Comparison of ENCODE assay signal across 17 mouse cellular contexts in the genomic region with DNA sequence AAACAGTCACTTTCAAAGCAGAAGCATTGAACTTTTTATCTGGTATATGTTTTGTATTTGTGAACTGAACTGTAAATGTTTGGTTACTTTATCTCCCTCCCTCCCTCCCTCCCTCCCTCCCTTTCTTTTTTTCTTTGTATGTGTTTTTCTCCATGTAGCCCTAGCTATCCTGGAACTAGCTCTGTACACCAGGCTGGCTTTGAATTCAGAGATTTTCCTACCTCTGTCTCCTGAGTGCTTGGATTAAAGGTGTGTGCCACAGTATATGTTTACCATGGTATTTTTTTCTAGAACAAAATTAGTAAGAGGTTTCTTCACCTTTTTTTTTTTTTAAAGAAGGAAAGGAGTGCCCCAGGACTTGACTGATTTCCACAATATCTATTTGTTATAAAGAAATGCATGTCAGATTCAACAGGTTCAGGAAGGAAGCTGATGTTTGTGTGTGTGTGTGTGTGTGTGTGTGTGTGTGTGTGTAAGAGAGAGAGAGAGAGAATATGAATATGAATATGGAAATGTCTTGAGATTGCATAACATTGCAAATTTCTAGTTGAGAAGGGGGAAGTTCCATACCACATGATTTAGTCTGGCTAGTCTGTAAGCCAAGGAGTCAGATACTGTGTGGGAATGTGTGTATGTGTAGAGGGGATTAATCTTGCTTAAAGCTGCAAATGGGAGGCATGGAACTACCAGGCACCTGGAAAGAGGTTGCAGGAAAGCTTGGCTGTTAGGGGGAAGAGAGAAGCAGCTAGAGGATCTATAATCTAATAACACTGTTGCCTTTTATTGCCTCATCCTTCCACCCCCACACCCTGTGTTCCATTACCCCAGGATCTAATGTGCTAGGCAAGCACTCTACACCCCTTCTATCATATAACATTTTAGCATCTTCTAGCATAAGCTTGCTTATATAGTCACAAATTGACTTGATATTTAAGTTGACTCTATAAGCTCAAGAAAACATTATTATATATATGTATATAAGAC. TPM values are rescaled to one million over a fixed set of nuclear protein-coding genes. Genes with fewer than 3 reads are reported as not detected.
DNase-seq lines count a peak whose midpoint lies in the region; TF ChIP-seq lines count a peak whose summit lies in the region.
"Had no signal": no experiment of that assay in that cellular context is flagged by ENCODE, and none has a peak within 500 bp of the region (broad histone marks: within the 10 kb centered on the region; RNA-seq: fewer than 3 reads in every experiment).

No protein-coding gene starts in this region.

- no peaks in the 10 kb centered on the region for H3K9me3 ChIP-seq in megakaryocyte, embryonic 14.5 days
- H3K9me3 ChIP-seq: heart, embryonic 13.5 days; intestine, embryonic 15.5 days; liver, embryonic 13.5 days; stomach, embryonic 15.5 days had no signal

- TF ChIP-seq POLR2A in kidney, adult 2 months (IDR thresholded peaks at IDR 0.05; ENCODE audit: low read depth, low read length) = no peak

- TF ChIP-seq CTCF in kidney, adult 2 months (conservative IDR thresholded peaks at IDR 0.05; ENCODE audit: insufficient read depth, insufficient read length, low read depth, low read length) = no peak

- no peak overlapping the region for H3K27ac ChIP-seq in kidney, adult 2 months (ENCODE audit: insufficient read depth, low read depth, low read length)
- H3K27ac ChIP-seq: heart, embryonic 13.5 days; intestine, embryonic 15.5 days; liver, embryonic 13.5 days; stomach, embryonic 15.5 days had no signal

- H3K27me3 ChIP-seq in megakaryocyte, embryonic 14.5 days (replicated peaks) = no peaks in the 10 kb centered on the region
- H3K27me3 ChIP-seq in kidney, adult 2 months (replicated peaks; ENCODE audit: control insufficient read depth, insufficient read depth, low read length) = no peaks in the 10 kb centered on the region
- H3K27me3 ChIP-seq: heart, embryonic 13.5 days; intestine, embryonic 15.5 days; liver, embryonic 13.5 days; Patski; stomach, embryonic 15.5 days had no signal

- H3K4me1 ChIP-seq in megakaryocyte, embryonic 14.5 days = peaks cover 43% of the 10 kb centered on the region
- no peaks in the 10 kb centered on the region for H3K4me1 ChIP-seq in kidney, adult 2 months (ENCODE audit: control insufficient read depth, insufficient read depth, low read length)
- H3K4me1 ChIP-seq: intestine, embryonic 15.5 days; stomach, embryonic 15.5 days had no signal

- H3K36me3 ChIP-seq in megakaryocyte, embryonic 14.5 days (replicated peaks; ENCODE audit: low read length) = peaks cover 76% of the 10 kb centered on the region
- peaks cover 4% of the 10 kb centered on the region; the same call in 1 of the 2 replicates for H3K36me3 ChIP-seq in kidney, adult 2 months (ENCODE audit: control insufficient read depth, insufficient read depth, low read length)
- H3K36me3 ChIP-seq: intestine, embryonic 15.5 days; stomach, embryonic 15.5 days had no signal

- intact Hi-C loops in left cerebral cortex, postnatal 4 days (cut with DNase I) = no loop called here

- peak overlapping the region; percentile 2 for H3K4me3 ChIP-seq in megakaryocyte, embryonic 14.5 days (replicated peaks)
- no peak overlapping the region for H3K4me3 ChIP-seq in kidney, adult 2 months (ENCODE audit: insufficient read depth, low read depth, low read length)
- H3K4me3 ChIP-seq: heart, embryonic 13.5 days; intestine, embryonic 15.5 days; liver, embryonic 13.5 days; stomach, embryonic 15.5 days had no signal

- DNase-seq in lung, postnatal 36 days = peak; percentile 22
- no peak for DNase-seq in lung, postnatal 10 days
- DNase-seq in brain, adult 2 months (ENCODE audit: low read depth, low spot score) = peak; percentile 31
- no peak for DNase-seq in left cerebral cortex, postnatal 4 days
- no peak for DNase-seq in kidney, adult 2 months
- DNase-seq in cerebellum, adult 9-10 months = no peak
- DNase-seq: cerebellum, adult 11-12 months; gastrocnemius, postnatal 25 days; heart, postnatal 4 days; kidney, postnatal 25 days; liver, embryonic 13.5 days; thymus, postnatal 25 days had no signal

RNA-seq across cellular contexts. Expression of gene Herc1, which starts 24.5 kb away (rescaled TPM):
- polyA plus RNA-seq in megakaryocyte, embryonic 14.5 days (2012; ENCODE audit: insufficient read depth, low replicate concordance) = 1.4 and 3.2 TPM in 2 replicates
- 100 to 1,000 TPM; 125 to 130 TPM for total RNA-seq in left cerebral cortex, postnatal 4 days (2021)
- polyA plus RNA-seq in kidney, adult 2 months (2012; rRNA removed) = 12.0 TPM in 2 replicates

Comparison
In these comparisons a context has a peak if more than half of its experiments do, and no peak if none do; other contexts are left out.
1. DNase-seq: peak in lung, postnatal 36 days (single experiment) and brain, adult 2 months (single experiment); none in lung, postnatal 10 days (single experiment), left cerebral cortex, postnatal 4 days (single experiment), kidney, adult 2 months (single experiment) and cerebellum, adult 9-10 months (single experiment).